In genomic region chr2:181083945-181084344, GRCm38 (mm10) we compare ENCODE assay signal across 30 mouse cellular contexts. TPM values are rescaled to one million over a fixed set of nuclear protein-coding genes. Genes with fewer than 3 reads are reported as not detected.
A peak's percentile ranks its signal among the peaks of the same experiment; 100 is the strongest.
DNase-seq lines count a peak whose midpoint lies in the region; ATAC-seq and TF ChIP-seq lines count a peak whose summit lies in the region.
"Had no signal": no experiment of that assay in that cellular context is flagged by ENCODE, and none has a peak within 500 bp of the region (broad histone marks: within the 10 kb centered on the region; RNA-seq: fewer than 3 reads in every experiment).

No protein-coding gene starts in this region.

- H3K9me3 ChIP-seq in forebrain, embryonic 14.5 days (replicated peaks; ENCODE audit: control insufficient read depth, low read length) = no peaks in the 10 kb centered on the region
- H3K9me3 ChIP-seq in forebrain, embryonic 11.5 days (ENCODE audit: control insufficient read depth, low read length) = no peaks in the 10 kb centered on the region
- H3K9me3 ChIP-seq in midbrain, embryonic 11.5 days (ENCODE audit: control insufficient read depth, low read length) = no peaks in the 10 kb centered on the region
- H3K9me3 ChIP-seq in midbrain, embryonic 16.5 days (replicated peaks; ENCODE audit: control insufficient read depth, low read length, poor library complexity, severe bottlenecking) = no peaks in the 10 kb centered on the region
- no peaks in the 10 kb centered on the region for H3K9me3 ChIP-seq in CH12.LX (replicated peaks; ENCODE audit: low read length)
- H3K9me3 ChIP-seq: hindbrain, embryonic 10.5 days; intestine, embryonic 15.5 days; limb, embryonic 12.5 days; midbrain, embryonic 15.5 days; neural tube, embryonic 12.5 days had no signal

- H3K79me2 ChIP-seq in CH12.LX (replicated peaks; ENCODE audit: control insufficient read depth, extremely low read depth, insufficient read depth, poor library complexity, severe bottlenecking) = no peaks in the 10 kb centered on the region

- H3K4me1 ChIP-seq in forebrain, embryonic 14.5 days (ENCODE audit: control insufficient read depth, insufficient read depth, low read length) = no peaks in the 10 kb centered on the region
- H3K4me1 ChIP-seq in forebrain, embryonic 11.5 days (replicated peaks; ENCODE audit: control insufficient read depth, insufficient read depth, low read length) = no peaks in the 10 kb centered on the region
- H3K4me1 ChIP-seq in midbrain, embryonic 11.5 days (ENCODE audit: control insufficient read depth, insufficient read depth, low read length) = no peaks in the 10 kb centered on the region
- H3K4me1 ChIP-seq in midbrain, embryonic 16.5 days (ENCODE audit: control insufficient read depth, insufficient read depth, low read length) = no peaks in the 10 kb centered on the region
- peaks cover 48 to 63% of the 10 kb centered on the region in 2 experiments for H3K4me1 ChIP-seq in CH12.LX (ENCODE audit: control insufficient read depth in 1 of 2, insufficient read depth in 2 of 2)
- H3K4me1 ChIP-seq: limb, embryonic 12.5 days; midbrain, embryonic 15.5 days; neural tube, embryonic 12.5 days had no signal

- no peak overlapping the region for H3K9ac ChIP-seq in forebrain, embryonic 14.5 days (ENCODE audit: low read length)
- no peak overlapping the region for H3K9ac ChIP-seq in forebrain, embryonic 11.5 days (ENCODE audit: low read length)
- no peak overlapping the region for H3K9ac ChIP-seq in midbrain, embryonic 11.5 days (ENCODE audit: low read length)
- H3K9ac ChIP-seq in midbrain, embryonic 16.5 days (ENCODE audit: low read depth, low read length) = no peak overlapping the region
- no peak overlapping the region for H3K9ac ChIP-seq in CH12.LX (ENCODE audit: insufficient read depth, low read depth)
- H3K9ac ChIP-seq: intestine, embryonic 15.5 days; limb, embryonic 12.5 days; midbrain, embryonic 15.5 days; neural tube, embryonic 12.5 days had no signal

- no peak overlapping the region for H3K4me3 ChIP-seq in forebrain, embryonic 14.5 days (ENCODE audit: low read depth, low read length)
- H3K4me3 ChIP-seq in forebrain, embryonic 11.5 days (ENCODE audit: low read depth, low read length) = no peak overlapping the region
- H3K4me3 ChIP-seq in midbrain, embryonic 11.5 days (ENCODE audit: low read depth, low read length) = no peak overlapping the region
- no peak overlapping the region for H3K4me3 ChIP-seq in midbrain, embryonic 16.5 days (ENCODE audit: low read depth, low read length)
- no peak overlapping the region for H3K4me3 ChIP-seq in CH12.LX (replicated peaks in 1 of 3; ENCODE audit: low read depth in 2 of 3, low read length in 2 of 3, poor library complexity in 1 of 3)
- H3K4me3 ChIP-seq: gastrocnemius, adult 2 months; hindbrain, embryonic 10.5 days; intestine, embryonic 15.5 days; limb, embryonic 12.5 days; midbrain, embryonic 15.5 days; myocyte; neural tube, embryonic 12.5 days had no signal

- in situ Hi-C loops in CH12.LX (cut with MboI; ENCODE audit: low pct_ligation_motif_present, low pct_unique_long_range_greater_than_20kb, low sequenced_read_pairs) = no loop called here

- no peak overlapping the region for H3K4me2 ChIP-seq in forebrain, embryonic 14.5 days (ENCODE audit: low read length)
- H3K4me2 ChIP-seq in forebrain, embryonic 11.5 days (ENCODE audit: low read depth, low read length, severe bottlenecking) = no peak overlapping the region
- H3K4me2 ChIP-seq in midbrain, embryonic 11.5 days = no peak overlapping the region
- no peak overlapping the region for H3K4me2 ChIP-seq in midbrain, embryonic 16.5 days (ENCODE audit: low read length)
- peak overlapping the region; percentile 26 for H3K4me2 ChIP-seq in CH12.LX (ENCODE audit: insufficient read depth, low read depth, poor library complexity, severe bottlenecking)
- H3K4me2 ChIP-seq: intestine, embryonic 15.5 days; limb, embryonic 12.5 days; liver, embryonic 11.5 days; midbrain, embryonic 15.5 days; neural tube, embryonic 12.5 days had no signal

- peaks cover 25% of the 10 kb centered on the region for H3K36me3 ChIP-seq in forebrain, embryonic 14.5 days (ENCODE audit: control insufficient read depth, insufficient read depth, low read length)
- H3K36me3 ChIP-seq in forebrain, embryonic 11.5 days (ENCODE audit: control insufficient read depth, insufficient read depth, low read length) = no peaks in the 10 kb centered on the region
- no peaks in the 10 kb centered on the region for H3K36me3 ChIP-seq in midbrain, embryonic 11.5 days (ENCODE audit: control insufficient read depth, insufficient read depth, low read length)
- H3K36me3 ChIP-seq in midbrain, embryonic 16.5 days (ENCODE audit: control insufficient read depth, insufficient read depth, low read length) = peaks cover 28% of the 10 kb centered on the region
- no peaks in the 10 kb centered on the region for H3K36me3 ChIP-seq in CH12.LX (replicated peaks in 1 of 2; ENCODE audit: control insufficient read depth in 1 of 2, insufficient read depth in 1 of 2, low read length in 1 of 2)
- H3K36me3 ChIP-seq: hindbrain, embryonic 10.5 days; intestine, embryonic 15.5 days; limb, embryonic 12.5 days had no signal

- peak; percentile 8 for DNase-seq in forebrain, embryonic 14.5 days (ENCODE audit: low spot score)
- no peak for DNase-seq in forebrain, embryonic 11.5 days (ENCODE audit: low spot score)
- peak; percentile 62 for DNase-seq in midbrain, embryonic 11.5 days (ENCODE audit: low spot score, missing footprints)
- peak; percentile 49 for DNase-seq in CH12.LX (ENCODE audit: extremely low read depth)
- no peak for DNase-seq in gastrocnemius, postnatal 25 days
- no peak for DNase-seq in T-cell, adult 2 months (ENCODE audit: low spot score)
- DNase-seq: adrenal gland, postnatal 25 days; B cell, adult 2 months; gastrocnemius, adult 2 months; heart, postnatal 14 days; kidney, adult 2 months; kidney, postnatal 4 days; lung, postnatal 10 days; right cerebral cortex, adult 18-20 months; spleen, adult 18-20 months; thymus, adult 2 months; thymus, postnatal 36 days had no signal

- H3K27ac ChIP-seq in forebrain, embryonic 14.5 days (ENCODE audit: low read depth, low read length) = no peak overlapping the region
- H3K27ac ChIP-seq in forebrain, embryonic 11.5 days (ENCODE audit: low read depth, low read length) = no peak overlapping the region
- H3K27ac ChIP-seq in midbrain, embryonic 11.5 days (ENCODE audit: low read depth, low read length) = no peak overlapping the region
- no peak overlapping the region for H3K27ac ChIP-seq in midbrain, embryonic 16.5 days (ENCODE audit: low read length)
- peak overlapping the region; percentile 69; the same call in 1 of the 2 replicates for H3K27ac ChIP-seq in CH12.LX (ENCODE audit: insufficient read depth, low read depth)
- H3K27ac ChIP-seq: gastrocnemius, adult 2 months; hindbrain, embryonic 10.5 days; intestine, embryonic 15.5 days; limb, embryonic 12.5 days; macrophage; midbrain, embryonic 15.5 days; neural tube, embryonic 12.5 days had no signal

- no peak for TF ChIP-seq POLR2A in CH12.LX (IDR thresholded peaks at IDR 0.05; ENCODE audit: low read depth, low read length)

- no peaks in the 10 kb centered on the region for H3K27me3 ChIP-seq in forebrain, embryonic 14.5 days (replicated peaks; ENCODE audit: control insufficient read depth, insufficient read depth, low read length)
- no peaks in the 10 kb centered on the region for H3K27me3 ChIP-seq in forebrain, embryonic 11.5 days (ENCODE audit: control insufficient read depth, insufficient read depth, low read length)
- no peaks in the 10 kb centered on the region for H3K27me3 ChIP-seq in midbrain, embryonic 11.5 days (ENCODE audit: control insufficient read depth, insufficient read depth, low read length)
- H3K27me3 ChIP-seq in midbrain, embryonic 16.5 days (ENCODE audit: control insufficient read depth, insufficient read depth, low read depth, low read length) = no peaks in the 10 kb centered on the region
- peaks cover under 1% of the 10 kb centered on the region for H3K27me3 ChIP-seq in CH12.LX (replicated peaks)
- H3K27me3 ChIP-seq: intestine, embryonic 15.5 days; midbrain, embryonic 15.5 days; neural tube, embryonic 12.5 days had no signal

- dilution Hi-C loops in CH12.LX (cut with MboI; ENCODE audit: extremely low pct_ligation_motif_present, extremely low pct_unique_long_range_greater_than_20kb, low sequenced_read_pairs) = no loop called here

- WGBS in forebrain, embryonic 14.5 days = 67% methylated on average over 4 of the region's 4 CpGs
- 74% methylated on average over 4 of the region's 4 CpGs for WGBS in forebrain, embryonic 11.5 days
- 65% methylated on average over 4 of the region's 4 CpGs for WGBS in midbrain, embryonic 11.5 days
- 56% methylated on average over 4 of the region's 4 CpGs for WGBS in midbrain, embryonic 16.5 days

- TF ChIP-seq EP300 in CH12.LX (IDR thresholded peaks at IDR 0.05; ENCODE audit: low read length) = peak; percentile 42; the same call in 1 of the 2 replicates

- ATAC-seq in forebrain, embryonic 14.5 days = no peak
- no peak for ATAC-seq in forebrain, embryonic 11.5 days (replicated peaks; ENCODE audit: low FRiP score)
- ATAC-seq in midbrain, embryonic 11.5 days (ENCODE audit: low FRiP score) = no peak
- ATAC-seq in midbrain, embryonic 16.5 days = no peak
- ATAC-seq: forebrain, embryonic 16.5 days; hindbrain, embryonic 16.5 days; intestine, embryonic 15.5 days; midbrain, embryonic 15.5 days had no signal

- no peak for TF ChIP-seq CTCF in CH12.LX (conservative IDR thresholded peaks at IDR 0.05 in 1 of 2, IDR thresholded peaks at IDR 0.05 in 1 of 2; ENCODE audit: low read depth in 2 of 2, low read length in 2 of 2)

- TF ChIP-seq RAD21 in CH12.LX (IDR thresholded peaks at IDR 0.05; ENCODE audit: low read depth, low read length) = no peak

RNA-seq across cellular contexts. Expression of gene Chrna4, which starts 40.6 kb away (rescaled TPM):
- polyA plus RNA-seq in forebrain, embryonic 14.5 days (2014; fragmentation: Nextera tagmentation; extraction: Ambion mirVana) = 13.1 and 14.3 TPM in 2 replicates
- polyA plus RNA-seq in forebrain, embryonic 11.5 days (2014; fragmentation: Nextera tagmentation; extraction: Ambion mirVana) = 18.7 and 19.3 TPM in 2 replicates
- polyA plus RNA-seq in midbrain, embryonic 11.5 days (2014; fragmentation: Nextera tagmentation; extraction: Ambion mirVana) = 41.2 and 44.2 TPM in 2 replicates
- 46.9 and 48.3 TPM in 2 replicates for polyA plus RNA-seq in midbrain, embryonic 16.5 days (2015; fragmentation: Nextera tagmentation; extraction: Ambion mirVana)
- total RNA-seq in CH12.LX (2012; rRNA removed) (not detected in 2 replicates), CH12.LX (2014; rRNA removed) (not detected in 2 replicates)
- polyA plus RNA-seq in CH12.LX (2012; ENCODE audit: insufficient read length, low read depth) = not detected in 2 replicates
- total RNA-seq in gastrocnemius, postnatal 25 days (2021) = under 1 TPM in 1 of 2 experiments, not detected in 1; 0.54 TPM
- total RNA-seq: gastrocnemius, adult 2 months; granulocyte monocyte progenitor cell, adult 5-6 weeks; megakaryocyte-erythroid progenitor cell, adult 5-6 weeks had no signal
- polyA plus RNA-seq: macrophage, myocyte had no signal

RNA-seq across cellular contexts. Expression of gene Kcnq2, which starts 51.2 kb away (rescaled TPM):
- polyA plus RNA-seq in forebrain, embryonic 14.5 days (2014; fragmentation: Nextera tagmentation; extraction: Ambion mirVana) = 22.8 and 31.2 TPM in 2 replicates
- polyA plus RNA-seq in forebrain, embryonic 11.5 days (2014; fragmentation: Nextera tagmentation; extraction: Ambion mirVana) = 13.6 and 13.9 TPM in 2 replicates
- 8.7 and 8.8 TPM in 2 replicates for polyA plus RNA-seq in midbrain, embryonic 11.5 days (2014; fragmentation: Nextera tagmentation; extraction: Ambion mirVana)
- polyA plus RNA-seq in midbrain, embryonic 16.5 days (2015; fragmentation: Nextera tagmentation; extraction: Ambion mirVana) = 50.2 and 50.8 TPM in 2 replicates
- total RNA-seq in CH12.LX (2012; rRNA removed) (0.04 TPM in 2 replicates), CH12.LX (2014; rRNA removed) (not detected in 2 replicates)
- not detected in 2 replicates for polyA plus RNA-seq in CH12.LX (2012; ENCODE audit: insufficient read length, low read depth)
- not detected for total RNA-seq in gastrocnemius, postnatal 25 days (2021)
- total RNA-seq: gastrocnemius, adult 2 months; granulocyte monocyte progenitor cell, adult 5-6 weeks; megakaryocyte-erythroid progenitor cell, adult 5-6 weeks had no signal
- polyA plus RNA-seq: macrophage, myocyte had no signal

Comparison
In these comparisons a context has a peak if more than half of its experiments do, and no peak if none do; other contexts are left out.
1. DNase-seq: peak in forebrain, embryonic 14.5 days (single experiment), midbrain, embryonic 11.5 days (single experiment) and CH12.LX (single experiment); none in forebrain, embryonic 11.5 days (single experiment), gastrocnemius, postnatal 25 days (single experiment) and T-cell, adult 2 months (single experiment).
2. RNA of gene Chrna4, which starts 40.6 kb away (polyA plus RNA-seq): 46.9 to 48.3 TPM in midbrain, embryonic 16.5 days, 41.2 to 44.2 TPM in midbrain, embryonic 11.5 days, 18.7 to 19.3 TPM in forebrain, embryonic 11.5 days and 13.1 to 14.3 TPM in forebrain, embryonic 14.5 days; not detected in CH12.LX; every median in the first group is over 10 times any median in the second.